Mouse (Mus musculus) CD4-positive, CD25-positive, alpha-beta regulatory T cell, adult 4 months (primary cell): ENCODE measurements around the gene Exd1. TPM values are rescaled to one million over a fixed set of nuclear protein-coding genes. Genes with fewer than 3 reads are reported as not detected.

Source experiments
- polyA plus RNA-seq, 2 experiments: library from polyadenylated mRNA; unstranded; fragments of 100-300 nt; shearing (Covaris generic); gene quantifications; one replicate each; pipeline ENCODE4 v1.2.1; 2017

Exd1 gene
- polyA plus RNA-seq, 2 experiments from 2014 or later, result 0.16 TPM; not detected in 1

Other genes with a start within 250 kb of the Exd1 start
- gene Dll4, start 221.8 kb downstream of the Exd1 start, polyA plus RNA-seq, result not detected
- gene Chac1, start 196.4 kb downstream of the Exd1 start, polyA plus RNA-seq, result not detected
- 1 to 10 TPM; 8.0 to 9.3 TPM for gene Ino80, start 69.9 kb downstream of the Exd1 start, polyA plus RNA-seq
- gene Chp1, start 70 bp upstream of the Exd1 start, polyA plus RNA-seq, result 10 to 100 TPM; 75.5 to 85.2 TPM
- 10 to 100 TPM in 1 of 2 experiments, 1 to 10 TPM in 1; 7.6 to 15.0 TPM for gene Nusap1, start 70.7 kb upstream of the Exd1 start, polyA plus RNA-seq
- 1 to 10 TPM; 2.6 to 4.6 TPM for gene Oip5, start 70.8 kb upstream of the Exd1 start, polyA plus RNA-seq
- 10 to 100 TPM; 29.4 to 37.0 TPM for gene Ndufaf1, start 115.2 kb upstream of the Exd1 start, polyA plus RNA-seq
- gene Rtf1, start 127.4 kb upstream of the Exd1 start, polyA plus RNA-seq, result 10 to 100 TPM; 26.8 to 45.0 TPM
- under 1 TPM in 1 of 2 experiments, not detected in 1; 0.30 TPM for gene Itpka, start 194.7 kb upstream of the Exd1 start, polyA plus RNA-seq
- gene Ltk, start 212.8 kb upstream of the Exd1 start, polyA plus RNA-seq, result not detected
- 10 to 100 TPM; 15.7 to 34.0 TPM for gene Rpap1, start 239.9 kb upstream of the Exd1 start, polyA plus RNA-seq